Mouse (Mus musculus): ENCODE results near the gene Ssx2ip.
"Not testable (repeated sequence)": the region's sequence is repeated elsewhere in the genome, so short reads cannot be mapped to it uniquely, and the experiment has no call there.

Gene Ssx2ip

DNA sequence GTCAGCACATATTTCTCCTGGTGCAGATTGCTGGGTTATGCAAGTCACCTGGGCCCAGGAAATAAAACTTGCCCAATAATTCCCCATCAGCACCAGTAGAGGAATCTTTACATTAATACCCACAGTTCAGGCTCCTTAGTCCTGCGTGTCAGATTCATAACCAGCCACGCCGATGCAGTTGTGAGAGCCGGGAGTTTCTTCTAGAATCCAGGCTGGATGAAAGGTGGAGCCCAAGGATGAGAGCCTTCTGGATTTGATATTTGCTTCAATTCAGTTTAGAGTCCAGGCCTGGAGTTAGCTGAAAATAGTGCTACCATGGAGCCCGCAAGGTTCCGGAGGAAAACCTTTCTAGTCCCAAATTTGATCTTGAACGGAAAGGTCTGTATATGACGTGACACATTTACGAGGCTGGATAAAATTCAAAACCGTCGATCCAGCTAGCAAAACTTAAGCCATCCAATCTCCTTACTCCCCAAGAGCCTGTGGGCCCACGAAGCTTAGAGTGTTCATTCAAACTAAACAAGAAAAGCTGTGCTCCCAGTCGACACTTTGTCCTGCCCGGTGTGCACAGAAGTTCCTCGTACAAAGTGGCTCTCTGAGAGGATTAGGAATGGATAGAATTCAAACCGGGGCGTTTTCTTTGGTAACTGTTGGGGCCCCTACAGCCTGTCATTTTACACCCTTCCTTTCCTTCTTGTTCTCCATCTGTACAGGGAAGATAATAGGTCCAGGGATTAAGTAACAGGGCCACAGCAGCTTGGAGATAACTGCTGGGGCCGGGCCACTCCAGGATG lies 968 bp downstream of the Ssx2ip start:
- DNase-seq: no peak

- DNase-seq: no peak
Observed at GRCm38 (mm10) chr3:146406007-146406341, 1.5 kb downstream of the Ssx2ip start.

DNA sequence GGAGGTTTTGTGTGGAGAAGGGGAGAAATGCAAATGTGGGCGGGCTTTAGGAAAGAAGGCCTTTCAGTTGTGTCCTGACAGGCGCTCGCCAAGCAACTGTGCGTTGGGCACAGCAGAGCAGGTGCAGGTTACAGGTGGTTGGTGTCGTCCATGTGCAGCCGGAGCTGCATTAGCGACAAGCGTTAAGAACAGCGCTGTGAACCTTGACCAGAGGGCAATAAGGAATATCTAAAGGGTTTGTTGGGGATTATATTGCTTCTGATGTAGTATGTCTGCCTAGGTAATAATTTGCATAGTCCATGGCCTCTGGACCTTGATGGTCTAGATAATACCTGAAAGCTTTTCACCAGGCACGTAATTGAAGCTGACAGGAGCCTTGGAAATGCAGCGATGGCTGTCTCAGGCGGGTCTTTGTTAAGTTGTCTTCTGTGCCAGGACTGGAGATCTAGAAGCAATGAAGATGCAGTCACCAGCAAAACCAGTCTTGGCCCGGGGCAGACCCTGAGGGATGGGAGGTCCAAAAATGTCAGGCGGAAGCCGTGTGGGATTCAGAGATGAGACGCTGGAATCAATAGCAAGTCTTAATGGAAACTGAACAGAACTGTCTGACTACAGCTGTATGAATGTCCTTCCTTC lies 2.8 kb downstream of the Ssx2ip start:
- DNase-seq: no peak

DNA sequence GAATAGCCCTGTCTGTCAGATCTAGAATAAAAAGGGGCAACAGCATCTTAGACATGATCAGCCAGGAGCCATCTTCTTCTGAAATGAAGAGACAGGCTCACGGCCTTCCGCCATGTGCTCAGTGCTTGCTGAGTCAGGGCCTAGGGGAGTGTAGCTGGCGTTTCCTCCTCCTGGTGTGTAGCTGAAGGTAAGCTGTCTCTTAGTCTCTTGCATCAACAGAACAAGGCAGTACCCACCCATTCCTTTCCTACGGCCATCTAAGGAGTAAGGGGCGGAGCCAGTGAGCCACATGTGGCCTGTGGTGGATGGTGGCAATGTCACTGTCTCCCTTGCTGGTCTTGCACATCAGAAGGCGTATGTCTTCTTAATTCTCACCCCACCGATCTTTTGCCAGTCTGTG lies 5.7 kb downstream of the Ssx2ip start:
- DNase-seq: no peak

DNA sequence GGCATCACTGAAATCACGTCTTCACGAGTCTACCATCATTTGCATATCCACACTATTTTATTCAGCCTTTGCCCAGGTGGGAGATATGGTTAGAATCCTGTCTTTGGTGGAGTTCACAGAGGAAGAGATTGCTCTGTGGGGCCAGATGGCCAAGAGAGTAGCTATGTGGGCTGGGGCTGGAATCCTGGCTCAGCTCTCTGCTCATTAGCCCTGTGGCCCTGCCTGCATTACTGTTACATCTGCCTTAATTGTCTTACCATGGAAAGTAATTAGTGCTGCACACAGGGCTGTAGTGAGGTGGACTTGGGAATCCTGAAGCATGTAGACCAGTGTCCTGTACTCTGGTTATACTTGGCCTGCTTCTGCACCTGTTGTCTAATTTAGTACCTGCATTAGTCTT lies 7.6 kb downstream of the Ssx2ip start:
- no peak for DNase-seq

GRCm38 (mm10) chr3:146412480-146412879 lies 8.0 kb downstream of the Ssx2ip start:
- DNase-seq: no peak

DNA sequence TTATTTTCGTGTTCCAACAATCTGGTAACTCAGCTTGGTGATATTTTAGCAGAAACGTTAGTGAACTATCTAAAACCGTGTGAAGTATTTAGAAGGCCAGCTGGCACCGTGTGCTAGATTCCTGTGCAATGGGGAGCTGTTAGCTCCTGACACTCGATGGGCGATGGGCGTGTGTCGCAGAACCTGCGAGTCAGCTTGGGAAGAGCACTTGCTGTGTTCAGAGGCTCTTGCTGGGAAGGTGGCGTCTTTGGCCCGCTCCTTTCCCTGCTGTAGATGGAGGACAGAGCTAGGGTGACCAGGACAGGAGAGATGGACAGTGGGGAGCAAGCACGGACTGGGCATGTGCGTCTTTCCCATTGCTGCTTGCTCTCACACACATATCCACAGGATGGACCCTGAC lies 8.6 kb downstream of the Ssx2ip start:
- no peak for DNase-seq

DNA sequence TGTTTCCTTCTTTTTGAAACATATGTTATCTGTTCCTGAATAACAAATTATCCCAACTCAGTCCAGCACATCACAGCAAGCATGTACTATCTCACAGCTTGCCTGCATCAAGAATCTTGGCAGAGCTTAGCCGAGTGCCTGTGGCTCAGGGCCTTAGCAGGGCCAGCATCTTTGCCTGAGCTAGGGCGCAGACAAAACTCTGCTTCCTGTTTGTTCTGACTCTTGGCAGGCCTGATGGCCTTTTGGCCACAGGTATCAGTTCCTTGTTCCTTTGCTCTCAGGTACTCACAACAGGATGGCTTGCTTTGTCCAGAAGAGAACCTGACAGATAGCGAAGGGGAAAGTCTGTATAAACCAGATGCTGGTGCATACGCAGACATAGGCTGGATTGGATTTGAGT lies 9.6 kb downstream of the Ssx2ip start:
- no peak for DNase-seq

GRCm38 (mm10) chr3:146414555-146414954 lies 10.1 kb downstream of the Ssx2ip start:
- DNase-seq: no peak

DNA sequence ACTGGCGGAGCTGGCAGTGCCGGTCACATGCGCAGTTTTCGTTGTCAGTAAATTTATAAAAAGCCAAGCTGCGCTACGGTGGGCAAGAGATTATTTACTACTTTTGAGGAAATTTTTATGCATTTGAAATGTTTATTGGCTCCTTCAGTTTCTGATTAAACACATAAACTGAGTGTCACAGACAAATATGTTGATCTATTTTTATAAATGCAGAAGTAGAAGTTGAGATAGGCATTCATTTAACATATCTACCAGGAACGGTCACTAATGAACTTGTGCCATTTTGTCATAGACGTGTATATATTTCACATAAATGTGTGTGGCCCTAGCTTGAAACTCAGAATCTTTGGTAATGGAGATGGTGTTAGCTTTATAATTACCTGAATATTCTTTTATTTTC lies 13.4 kb downstream of the Ssx2ip start:
- DNase-seq: no peak

DNA sequence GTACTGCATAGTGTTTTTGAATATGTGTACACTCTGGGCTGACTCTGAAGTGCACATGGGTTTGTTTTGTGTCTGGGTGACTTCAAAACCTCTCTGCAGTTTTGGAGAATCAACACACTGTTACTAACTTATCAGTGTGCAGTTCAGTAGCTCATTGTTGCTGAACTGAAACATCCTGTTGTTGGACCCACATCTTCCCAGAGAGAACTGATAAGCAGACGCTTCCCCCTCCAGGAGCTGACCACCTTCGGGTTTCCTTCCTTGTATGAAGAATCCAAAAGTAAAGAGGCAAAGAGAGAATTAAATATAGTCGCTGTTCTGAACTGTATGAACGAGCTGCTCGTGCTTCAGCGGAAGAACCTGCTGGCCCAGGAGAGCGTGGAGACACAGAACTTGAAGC lies 14.5 kb downstream of the Ssx2ip start:
- no peak for DNase-seq

- no peak for DNase-seq
Observed at GRCm38 (mm10) chr3:146419534-146419933, 15.1 kb downstream of the Ssx2ip start.

DNA sequence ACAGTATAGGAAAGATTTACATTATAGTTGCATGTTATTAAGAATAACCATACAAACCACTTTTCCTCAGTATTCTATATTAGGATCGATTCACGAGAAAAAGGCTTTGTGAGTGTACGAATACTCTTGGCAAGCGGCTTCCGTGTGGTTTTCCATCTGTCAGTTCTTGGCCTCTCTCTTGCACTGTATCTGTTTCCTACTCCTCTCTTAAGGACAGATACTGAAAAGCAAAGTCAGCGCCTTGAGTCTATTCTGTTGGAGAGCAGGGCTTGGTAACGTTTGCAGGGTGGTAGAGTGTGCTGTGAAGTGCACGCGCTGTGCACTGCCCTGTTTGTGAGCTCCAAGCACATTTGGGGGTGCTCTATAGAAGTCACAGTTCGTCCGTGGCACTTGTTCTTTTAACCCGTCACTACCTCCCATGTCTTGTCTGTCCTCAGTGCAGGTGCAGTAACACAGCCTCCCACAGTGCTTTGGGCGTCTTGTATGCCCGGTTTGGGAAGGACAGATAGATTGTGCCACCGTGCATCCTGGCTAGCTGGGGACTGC lies 15.6 kb downstream of the Ssx2ip start:
- no peak for DNase-seq

- DNase-seq: no peak
Observed at GRCm38 (mm10) chr3:146421787-146422186, 17.3 kb downstream of the Ssx2ip start.

- DNase-seq: no peak
Observed at GRCm38 (mm10) chr3:146423710-146424109, 19.3 kb downstream of the Ssx2ip start.

GRCm38 (mm10) chr3:146424306-146424900 lies 20.0 kb downstream of the Ssx2ip start:
- DNase-seq: no peak

DNA sequence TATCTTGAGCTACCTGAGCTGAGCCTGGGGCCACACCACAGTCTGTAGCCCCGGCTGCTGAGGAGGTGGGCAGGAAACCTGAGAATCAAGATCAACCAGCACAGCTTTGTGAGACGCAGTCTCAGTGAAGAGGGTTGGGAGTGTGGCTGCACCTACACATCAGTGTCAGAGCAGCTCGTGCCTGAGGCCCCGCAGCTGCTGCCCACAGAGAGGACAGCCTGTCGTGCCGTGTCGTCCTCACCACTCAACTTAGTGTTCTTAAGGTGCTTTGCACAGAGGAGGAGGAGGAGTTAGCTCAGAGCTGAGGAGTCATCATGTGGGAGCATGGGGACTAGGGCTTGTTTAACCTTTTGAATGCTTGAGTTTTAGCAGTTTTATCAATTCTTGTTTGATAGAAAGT lies 21.5 kb downstream of the Ssx2ip start:
- no peak for DNase-seq

DNA sequence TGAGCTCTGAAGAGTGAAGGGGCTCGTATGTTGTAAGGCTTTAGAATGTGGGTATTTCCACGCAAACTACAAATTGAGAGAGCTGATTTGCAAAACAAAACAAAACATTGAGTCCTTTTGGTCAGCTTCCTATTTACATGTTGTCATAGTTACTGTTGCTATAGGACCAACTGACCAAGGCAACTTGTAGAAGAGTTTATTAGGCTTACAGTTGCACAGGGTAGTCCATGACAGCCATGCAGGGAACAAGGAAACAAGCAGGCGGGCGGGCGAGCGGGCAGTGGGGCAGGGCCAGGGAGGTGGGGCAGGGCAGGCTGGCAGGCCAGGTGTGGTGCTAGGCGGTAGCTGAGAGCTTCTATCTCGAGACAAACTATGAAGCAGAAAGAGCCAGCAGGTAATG lies 22.0 kb downstream of the Ssx2ip start:
- DNase-seq: no peak

DNA sequence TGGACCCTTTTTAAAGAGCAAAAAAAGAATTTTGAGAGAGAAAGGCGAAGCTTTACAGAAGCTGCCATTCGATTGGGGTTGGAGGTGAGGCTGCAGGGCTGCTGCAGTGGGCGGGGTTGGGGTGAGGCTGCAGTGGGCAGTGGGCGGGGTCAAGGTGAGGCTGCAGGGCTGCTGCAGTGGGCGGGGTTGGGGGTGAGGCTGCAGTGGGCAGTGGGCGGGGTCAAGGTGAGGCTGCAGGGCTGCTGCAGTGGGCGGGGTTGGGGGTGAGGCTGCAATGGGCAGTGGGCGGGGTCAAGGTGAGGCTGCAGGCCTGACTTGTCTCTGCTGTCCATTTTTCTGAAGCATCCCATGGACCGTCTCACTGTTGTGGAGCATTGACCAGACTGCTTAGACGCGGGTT lies 28.6 kb downstream of the Ssx2ip start:
- not testable (repeated sequence) for DNase-seq

DNA sequence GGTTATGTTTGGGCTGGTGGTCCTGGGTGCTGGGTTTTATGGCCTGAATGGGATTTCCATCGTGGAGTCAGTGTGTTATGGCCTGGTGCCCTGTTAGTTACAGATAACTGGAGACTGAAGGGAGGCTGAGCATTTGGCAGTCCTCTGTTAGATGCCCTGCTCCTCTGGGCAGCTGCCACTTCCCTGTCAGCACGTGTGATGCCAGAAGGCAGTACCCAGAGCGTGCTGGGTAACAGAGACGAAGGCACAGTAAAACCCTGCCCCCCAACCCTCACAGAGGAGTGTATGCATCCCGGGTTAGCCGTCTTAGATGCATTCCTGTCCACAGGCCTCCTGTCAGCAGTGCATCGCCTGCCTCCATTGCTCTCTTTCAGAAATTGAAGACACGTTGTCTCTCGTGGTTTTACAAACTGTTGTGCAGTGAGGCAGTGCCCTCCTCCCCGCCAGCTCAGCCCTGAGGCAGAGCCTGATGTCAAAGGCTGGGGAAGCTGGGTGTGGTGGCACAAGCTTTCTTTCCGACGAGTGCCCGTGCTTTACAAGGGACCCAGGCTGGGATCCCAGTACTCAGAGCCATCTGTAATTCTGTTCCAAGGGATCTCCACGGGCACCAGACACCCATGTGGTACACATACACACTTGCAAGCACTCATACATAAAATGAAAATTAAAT lies 29.4 kb downstream of the Ssx2ip start:
- no peak for DNase-seq

DNA sequence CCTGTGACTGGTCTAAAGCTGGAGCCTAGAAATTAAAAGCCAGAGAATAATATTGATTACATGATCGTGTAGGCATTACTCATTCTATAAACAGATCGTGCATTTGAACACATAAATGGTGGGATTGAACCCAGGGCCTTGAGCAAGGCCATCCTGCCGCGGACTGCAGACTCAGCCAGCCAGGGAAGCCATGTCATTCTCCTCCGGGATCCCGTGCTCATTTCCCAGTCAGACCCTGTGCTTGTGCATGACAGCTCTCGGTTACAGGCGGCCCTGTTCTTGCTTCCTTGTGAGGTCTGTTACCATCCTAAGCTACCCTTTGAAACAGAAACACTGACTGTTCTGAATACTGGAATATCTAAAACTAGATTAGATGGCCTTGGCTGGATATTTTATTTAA lies 30.2 kb downstream of the Ssx2ip start:
- no peak for DNase-seq

DNA sequence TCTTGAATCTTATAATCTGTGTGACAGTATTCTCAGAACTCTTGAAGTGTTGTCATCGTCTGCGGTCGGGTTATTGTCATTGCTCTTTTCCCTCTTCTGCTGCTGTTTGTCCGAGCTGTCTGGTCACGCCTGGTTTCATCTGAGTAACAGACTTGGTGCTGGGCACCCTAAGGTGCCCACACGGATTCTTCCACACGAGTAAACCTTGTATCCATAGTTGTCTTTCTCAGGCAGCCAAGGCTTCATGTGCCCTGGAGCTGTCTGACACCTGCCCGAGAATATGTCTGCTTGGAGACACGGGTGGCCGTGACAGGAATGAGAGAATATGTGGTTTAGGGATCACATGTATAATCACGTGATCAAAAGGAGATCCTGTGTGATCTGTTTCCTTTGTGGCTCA lies 31.1 kb downstream of the Ssx2ip start:
- no peak for DNase-seq

DNA sequence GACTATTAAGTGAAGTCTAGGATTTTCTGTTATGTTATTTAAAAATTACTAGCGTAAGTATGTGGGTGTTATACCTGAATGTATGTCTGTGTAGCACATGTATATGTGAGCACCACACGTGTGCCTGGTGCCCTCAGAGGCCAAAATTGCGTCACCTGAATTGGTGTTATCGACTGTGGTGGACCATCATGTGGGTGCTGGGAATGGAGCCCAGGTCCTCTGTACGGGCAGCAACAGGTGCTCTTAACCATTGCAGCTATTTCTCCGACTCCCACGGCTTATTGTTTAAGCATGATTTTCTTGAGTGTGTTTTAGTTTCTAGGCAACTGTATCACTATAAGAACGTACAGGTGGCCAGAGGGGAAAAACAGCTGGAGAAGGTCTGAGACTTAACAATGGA lies 31.7 kb downstream of the Ssx2ip start:
- no peak for DNase-seq

- no peak for DNase-seq
Observed at GRCm38 (mm10) chr3:146440011-146440410, 35.6 kb downstream of the Ssx2ip start.
